Mouse (Mus musculus): ENCODE measurements around the gene Lrrc75b.
A peak's percentile ranks its signal among the peaks of the same experiment; 100 is the strongest.
"Not testable (repeated sequence)": the region's sequence is repeated elsewhere in the genome, so short reads cannot be mapped to it uniquely, and the experiment has no call there.

The Lrrc75b gene

DNA sequence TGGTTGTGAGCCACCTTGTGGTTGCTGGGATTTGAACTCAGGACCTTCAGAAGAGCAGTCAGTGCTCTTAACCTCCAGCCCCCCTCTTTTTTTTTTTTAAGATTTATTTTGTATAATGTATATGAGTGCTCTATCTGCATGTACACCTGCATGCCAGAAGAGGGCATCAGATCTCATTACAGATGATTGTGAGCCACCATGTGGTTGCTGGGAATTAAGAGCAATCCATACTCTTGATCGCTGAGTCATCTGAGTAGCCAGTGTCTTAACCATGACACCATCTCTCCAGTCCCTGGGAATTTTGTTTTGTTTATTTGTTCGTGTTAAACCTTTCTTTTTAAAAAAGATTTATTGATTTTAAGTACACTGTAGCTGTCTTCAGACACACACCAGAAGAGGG, 6.6 kb upstream of the Lrrc75b start:
- not testable (repeated sequence) for DNase-seq

DNA sequence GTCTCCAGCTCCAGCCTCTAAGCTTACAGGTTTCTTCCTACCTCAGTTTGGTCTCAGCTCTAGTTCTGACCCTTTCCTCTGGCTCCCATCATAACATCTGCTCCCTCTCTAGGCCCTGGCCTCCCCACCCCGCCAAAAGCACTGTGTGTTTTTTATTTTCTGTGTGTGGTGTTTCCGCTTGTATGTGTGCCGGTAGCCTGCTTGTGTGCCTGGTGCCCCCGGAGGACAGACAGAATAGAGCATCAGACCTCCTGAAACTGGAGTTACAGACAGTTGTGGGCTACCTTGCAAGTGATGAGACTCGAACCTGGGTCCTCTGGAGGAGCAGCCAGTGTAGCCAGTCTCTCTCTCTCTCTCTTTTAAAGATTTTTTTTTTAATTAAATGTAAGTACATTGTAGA, 6.2 kb upstream of the Lrrc75b start:
- no peak for DNase-seq

DNA sequence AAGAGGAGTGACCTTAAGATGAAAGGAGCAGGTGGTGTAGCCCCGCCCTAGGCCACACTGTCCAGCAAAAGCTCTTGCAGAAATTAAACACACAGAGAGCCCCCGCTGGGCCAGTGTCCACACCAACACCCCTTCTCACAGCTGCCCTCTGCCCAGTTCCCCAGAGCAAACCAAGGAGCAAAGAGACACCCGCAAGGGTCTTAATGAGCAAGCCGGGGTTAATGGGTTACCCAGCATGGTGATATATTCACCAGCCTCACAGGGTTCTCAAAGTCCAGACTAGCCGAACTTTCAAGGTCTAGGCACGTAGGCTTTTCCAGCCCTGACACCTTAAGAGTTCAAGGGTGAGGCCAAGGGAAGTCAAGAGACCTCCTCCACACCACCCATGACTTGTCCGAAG, 5.8 kb upstream of the Lrrc75b start:
- no peak for DNase-seq

GRCm38 (mm10) chr10:75565436-75565835, 5.3 kb upstream of the Lrrc75b start:
- DNase-seq, result no peak

- DNase-seq, result no peak
Observed at GRCm38 (mm10) chr10:75564687-75565265, 4.6 kb upstream of the Lrrc75b start.

GRCm38 (mm10) chr10:75562596-75562995, 2.5 kb upstream of the Lrrc75b start:
- DNase-seq, result no peak

DNA sequence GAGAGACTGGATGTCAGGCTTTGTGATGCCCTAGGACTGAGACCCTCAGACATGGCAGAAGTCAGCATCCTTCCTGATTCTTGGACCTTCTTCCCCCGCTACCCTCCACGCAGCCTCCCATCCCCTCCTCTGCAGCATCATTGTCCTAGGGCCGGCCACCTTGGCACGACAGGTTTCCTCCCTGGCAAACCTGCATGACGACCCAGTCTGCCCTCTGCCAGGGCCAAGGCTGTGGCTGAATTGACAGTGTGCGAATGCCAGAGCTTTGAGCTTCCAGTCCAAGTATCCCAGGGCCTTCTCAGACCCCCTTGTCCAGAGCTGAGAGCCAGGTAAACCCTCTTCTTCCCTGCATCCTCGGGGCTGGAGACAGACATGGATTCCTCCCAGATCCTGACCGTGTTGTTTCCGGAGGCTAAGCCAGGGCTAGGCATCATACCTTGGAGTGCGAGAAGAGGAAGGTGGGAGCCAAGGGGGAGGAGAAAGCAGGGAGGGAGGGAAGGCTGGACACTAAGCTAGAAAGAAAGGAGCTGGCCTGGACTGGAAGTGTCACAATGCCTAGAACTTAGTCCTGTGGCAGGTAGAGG, 1.0 kb upstream of the Lrrc75b start, which contains the start of gene Ggt1:
Gene Ggt1 (plus strand): TSS at position 534 of the 584 bp plus-strand sequence.
- no peak for DNase-seq

GRCm38 (mm10) chr10:75560549-75560899, 394 bp upstream of the Lrrc75b start:
- DNase-seq, result no peak

GRCm38 (mm10) chr10:75559041-75559675, 972 bp downstream of the Lrrc75b start:
- no peak for DNase-seq

DNA sequence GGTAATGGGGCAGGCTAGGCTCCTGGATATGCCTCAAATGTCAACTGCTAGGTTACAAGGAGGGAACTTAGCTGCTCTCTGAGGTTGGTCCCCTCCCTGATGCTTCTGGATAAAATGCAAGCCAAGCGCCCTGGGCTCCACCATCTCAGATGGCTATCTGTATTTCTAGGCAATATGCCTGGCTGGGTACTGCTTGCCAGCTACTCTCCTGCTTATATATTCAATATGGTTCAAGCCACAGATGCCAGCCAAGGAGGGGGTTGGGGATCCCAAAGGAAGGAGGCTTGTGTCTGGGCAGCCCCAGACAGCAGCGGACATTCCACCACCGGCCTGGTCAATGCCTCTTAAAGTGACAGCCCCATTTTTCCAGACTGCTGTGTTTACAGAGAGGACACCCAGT, 1.6 kb downstream of the Lrrc75b start:
- no peak for DNase-seq

- DNase-seq, result no peak
Observed at GRCm38 (mm10) chr10:75556026-75556425, 4.1 kb downstream of the Lrrc75b start.

- no peak for DNase-seq
Observed at GRCm38 (mm10) chr10:75555557-75555956, 4.6 kb downstream of the Lrrc75b start.

- no peak for DNase-seq
Observed at GRCm38 (mm10) chr10:75554090-75554489, 6.0 kb downstream of the Lrrc75b start.

GRCm38 (mm10) chr10:75552701-75553450, 7.3 kb downstream of the Lrrc75b start:
- peak in 1 of 2 experiments; percentile 28 for DNase-seq

GRCm38 (mm10) chr10:75552106-75552505, 8.0 kb downstream of the Lrrc75b start:
- DNase-seq, result no peak

DNA sequence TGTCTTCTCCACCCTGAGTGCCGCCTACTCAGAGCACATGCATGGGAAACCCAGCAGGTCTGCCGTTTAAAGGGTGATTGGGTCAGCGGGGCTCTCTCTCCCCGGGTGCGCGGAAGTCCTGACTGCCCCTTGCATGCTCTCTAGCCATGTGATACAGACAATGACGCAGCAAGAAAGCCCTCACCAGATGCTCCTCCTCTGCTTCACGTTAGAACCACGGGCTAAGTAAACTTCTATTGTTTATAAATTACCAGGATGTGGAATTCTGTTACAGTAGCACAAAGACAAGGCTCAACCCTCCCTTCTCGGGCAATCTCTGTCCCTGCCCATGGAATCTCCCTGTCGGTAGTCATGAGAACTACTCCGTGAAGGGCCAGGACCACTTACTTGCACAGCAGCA, 9.0 kb downstream of the Lrrc75b start:
- DNase-seq, result peak; percentile 42 to 67

DNA sequence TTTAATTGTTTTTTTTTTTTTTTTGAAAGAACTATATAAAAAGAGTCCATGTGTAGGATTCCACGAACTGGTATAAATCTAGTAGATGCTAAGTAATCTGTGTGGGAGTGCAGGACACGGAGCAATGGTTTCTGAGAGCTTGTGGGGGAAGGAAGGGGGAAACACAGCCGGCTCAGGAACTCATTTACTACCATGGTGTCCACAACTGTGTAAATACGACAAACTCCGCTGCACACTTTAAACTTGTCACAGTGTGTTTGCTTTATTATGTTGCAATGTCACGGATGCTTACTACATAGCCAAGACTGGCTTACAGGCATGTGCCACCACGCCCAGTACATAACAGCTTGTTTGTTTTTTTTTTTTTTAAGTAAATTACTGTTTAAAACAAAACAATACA, 10.2 kb downstream of the Lrrc75b start:
- peak in 1 of 2 experiments; percentile 51 for DNase-seq

- no peak for DNase-seq
Observed at GRCm38 (mm10) chr10:75548486-75548885, 11.6 kb downstream of the Lrrc75b start.

DNA sequence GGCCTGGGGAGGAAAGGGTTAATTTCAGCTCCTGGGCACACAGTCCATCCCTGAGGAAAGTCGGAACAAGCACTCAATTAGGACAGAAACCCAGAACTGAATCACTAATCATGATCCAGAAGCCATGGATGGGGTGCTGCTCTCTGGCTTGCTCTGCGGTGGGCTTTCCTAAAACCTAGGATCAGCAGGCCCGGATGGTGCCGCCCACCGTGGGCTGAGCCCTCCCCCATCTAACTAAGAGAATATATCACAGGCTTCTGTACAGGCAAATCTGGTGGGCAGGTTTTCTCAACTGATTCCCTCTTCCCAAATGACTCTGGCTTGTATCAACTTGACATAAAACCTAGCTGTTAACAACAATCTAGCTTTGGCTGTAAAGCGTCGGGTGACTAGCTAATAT, 12.2 kb downstream of the Lrrc75b start:
- no peak for DNase-seq

DNA sequence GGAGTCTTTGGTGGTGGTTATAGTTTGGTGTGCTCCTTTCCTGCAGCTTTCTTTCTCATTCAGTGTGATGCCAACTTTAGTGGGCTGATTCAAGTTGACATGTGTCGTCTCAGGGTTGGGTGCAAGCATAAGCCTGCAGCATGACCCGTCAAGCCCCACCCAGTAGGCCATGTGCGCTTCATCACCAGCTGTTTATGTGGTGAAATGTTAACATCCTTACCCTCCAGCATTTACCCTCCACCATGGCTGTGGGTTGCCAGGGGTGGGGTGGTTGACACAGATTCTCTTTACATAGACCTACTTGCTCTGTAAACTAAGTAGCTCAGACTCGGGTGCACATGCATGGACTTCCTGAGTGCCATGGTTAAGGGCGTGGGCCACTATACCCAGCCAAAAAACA, 24.0 kb downstream of the Lrrc75b start:
- no peak for DNase-seq

DNA sequence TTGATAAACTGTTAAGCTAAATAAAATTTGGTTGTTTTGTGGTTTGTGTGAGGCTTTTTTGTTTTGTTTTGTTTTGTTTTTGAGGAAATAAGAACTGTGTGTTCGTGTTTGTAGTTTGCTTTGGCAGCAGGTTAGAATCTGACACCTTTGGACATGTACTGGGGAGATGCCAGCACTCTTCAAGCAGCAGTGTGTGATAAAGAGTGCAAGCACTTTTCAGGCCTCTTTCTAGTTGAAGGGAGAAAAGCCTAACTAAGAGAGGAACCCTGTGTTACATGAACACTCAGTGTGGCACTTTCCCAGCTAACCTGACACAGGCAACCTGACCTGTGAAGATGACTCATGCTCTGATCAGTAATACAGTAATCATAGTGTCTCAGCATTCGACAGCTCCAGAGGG, 24.7 kb downstream of the Lrrc75b start:
- DNase-seq, result no peak

DNA sequence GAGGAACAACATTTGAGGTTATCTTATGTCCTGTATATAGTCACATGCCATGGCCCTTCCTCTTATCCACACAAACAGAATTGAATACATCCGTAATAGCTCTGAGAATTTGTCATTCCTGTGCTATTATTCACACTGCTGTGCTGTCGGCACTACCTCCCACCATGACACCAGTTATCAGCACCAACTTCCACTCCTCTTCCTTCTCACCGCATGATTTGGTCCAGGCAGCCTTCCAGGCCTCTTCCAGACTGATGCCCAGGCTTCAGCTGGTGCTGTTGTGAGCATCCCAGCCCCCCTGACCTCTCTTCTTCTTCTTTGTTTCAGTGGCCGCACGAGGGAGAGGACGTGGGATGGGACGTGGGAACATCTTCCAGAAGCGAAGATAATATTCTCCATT, 25.2 kb downstream of the Lrrc75b start:
- DNase-seq, result no peak

DNA sequence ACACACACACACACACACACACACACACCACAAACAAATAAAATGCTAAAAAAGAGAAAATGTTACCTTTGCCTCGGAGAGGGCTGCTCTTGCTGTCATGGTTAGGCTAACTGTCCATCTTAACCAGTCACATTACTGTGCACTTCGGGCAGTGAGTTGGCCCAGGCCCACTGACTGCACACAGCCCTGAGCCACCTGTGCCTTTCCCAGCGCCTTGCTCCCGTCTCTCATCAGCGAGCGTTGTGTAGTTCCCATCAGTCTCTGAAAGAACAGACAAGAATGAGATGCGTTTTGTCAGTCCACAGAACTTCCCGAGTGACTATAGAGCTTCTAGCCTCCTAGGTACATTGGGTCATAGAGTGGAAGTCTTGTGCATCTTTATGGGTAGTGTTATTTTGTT, 25.9 kb downstream of the Lrrc75b start:
- DNase-seq, result no peak

DNA sequence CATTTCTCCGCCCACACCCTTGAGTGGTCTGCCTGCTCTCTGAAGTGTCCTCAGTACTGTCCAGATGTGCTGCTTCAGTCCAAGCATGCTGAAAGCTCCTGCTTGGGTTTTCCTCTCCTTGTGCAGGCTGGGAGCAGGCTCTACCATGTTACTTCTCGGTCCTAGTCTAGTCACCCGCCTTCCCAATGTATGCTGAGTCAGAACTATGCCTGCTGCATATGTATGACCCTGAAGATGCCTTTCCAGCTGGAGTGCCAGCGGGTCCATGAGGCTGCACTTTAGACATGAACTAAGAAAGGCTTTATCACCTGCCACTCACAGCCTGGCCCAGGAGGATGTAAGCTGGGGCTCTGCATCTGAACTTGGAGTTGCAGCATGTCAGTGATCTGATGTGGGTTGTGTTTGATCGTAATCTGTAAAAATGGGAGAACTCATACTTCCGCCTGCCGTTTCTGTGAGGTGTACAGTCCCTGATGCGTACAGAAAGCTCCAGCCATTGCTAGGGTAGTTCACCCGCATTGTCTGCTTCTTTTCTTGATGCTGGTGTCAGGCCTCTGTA, 28.5 kb downstream of the Lrrc75b start:
- DNase-seq, result no peak
